Mouse (Mus musculus) lung, embryonic 16.5 days (tissue): ENCODE measurements at regions not wholly inside any gene's neighbourhood (a gene's known extent, or its start where the extent isn't known, plus 50 kb on each side); places are given as distances from the start of the nearest gene placed in this dataset.

Experiments
- ATAC-seq: fragments of 200-750 bp; cut with Nextera tagmentation; 2 replicates; pipeline ENCODE4 v1.8.0; 2017; ENCODE audit warnings: low read depth, mild to moderate bottlenecking, moderate library complexity
- H3K27ac ChIP-seq: fragments of 300-500 bp; sonication (generic); 2 replicates; pipeline ENCODE4 v1.5.1; 2014; ENCODE audit warnings: mild to moderate bottlenecking, control low read depth, low read length
- H3K27me3 ChIP-seq: fragments of 300-500 bp; sonication (generic); 2 replicates; pipeline ENCODE4 v1.6.1; 2014; ENCODE audit warnings: low read depth, low read length, mixed read lengths; ENCODE audit not compliant: control insufficient read depth, insufficient read depth
- H3K36me3 ChIP-seq: fragments of 300-500 bp; sonication (generic); 2 replicates; pipeline ENCODE4 v1.6.1; 2014; ENCODE audit warnings: low read length; ENCODE audit not compliant: control insufficient read depth, insufficient read depth
- H3K4me1 ChIP-seq: fragments of 300-500 bp; sonication (generic); replicated peaks from 2 replicates; pipeline ENCODE4 v1.6.1; 2014; ENCODE audit warnings: low read length, mixed read lengths; ENCODE audit not compliant: control insufficient read depth, insufficient read depth
- H3K4me2 ChIP-seq: fragments of 300-500 bp; sonication (generic); 2 replicates; pipeline ENCODE4 v1.6.1; 2014; ENCODE audit warnings: low read depth, low read length, control low read depth
- H3K4me3 ChIP-seq: fragments of 300-500 bp; sonication (generic); 2 replicates; pipeline ENCODE4 v1.5.1; 2014; ENCODE audit warnings: mild to moderate bottlenecking, low read length, control low read depth
- H3K9ac ChIP-seq: fragments of 300-500 bp; sonication (generic); 2 replicates; pipeline ENCODE4 v1.6.1; 2014; ENCODE audit warnings: low read length, control low read depth
- H3K9me3 ChIP-seq: fragments of 300-500 bp; sonication (generic); 2 replicates; pipeline ENCODE4 v1.6.1; 2016; ENCODE audit warnings: low read length; ENCODE audit not compliant: control insufficient read depth
- WGBS: fragments of 180-500 bp; shearing (Covaris S2); extraction: QIAGEN DNeasy Blood & Tissue Kit; methylation state at CpG from one replicate; pipeline ENCODE4 v1.1.7; 2014; 5-methylcytosine and 5-hydroxymethylcytosine counted together

DNA sequence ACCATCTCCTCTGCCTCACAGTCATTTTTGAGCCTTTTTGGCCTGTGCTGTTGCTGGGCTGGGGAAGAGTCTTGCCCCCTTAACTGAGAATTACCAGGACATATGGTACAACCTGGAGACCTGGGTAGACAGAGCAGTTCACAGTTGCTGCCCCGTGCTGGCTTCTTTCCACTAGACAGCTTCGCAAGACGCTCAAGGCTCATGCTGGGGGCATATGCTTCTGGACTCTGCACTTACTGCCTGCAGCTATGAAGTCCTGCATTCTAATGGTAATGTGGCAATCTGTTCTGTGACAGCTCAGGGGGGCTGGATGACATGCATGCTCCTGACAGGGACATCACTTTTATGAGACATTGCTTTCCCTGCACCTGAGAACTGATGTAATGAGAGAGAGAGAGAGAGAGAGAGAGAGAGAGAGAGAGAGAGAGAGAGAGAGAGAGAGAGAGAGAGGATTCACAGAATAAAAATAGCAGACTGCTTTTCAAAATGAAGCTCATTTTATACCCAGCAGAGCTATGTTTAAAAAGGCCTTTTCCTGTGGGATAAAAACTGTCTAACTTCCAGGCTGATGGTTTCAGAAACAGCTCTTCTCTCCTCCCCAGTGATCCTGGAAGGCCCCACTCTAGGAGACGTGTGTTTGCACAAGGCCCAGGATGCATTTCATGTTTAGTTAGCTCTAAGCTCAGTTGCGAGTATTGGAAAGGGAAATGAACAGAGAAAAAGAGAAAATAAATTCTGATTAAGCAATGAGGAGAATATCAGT is 405.5 kb downstream of the Sox11 start:
- H3K27ac ChIP-seq: no peak overlapping the region
- 42% methylated on average over 5 of the region's 5 CpGs for WGBS
- H3K36me3 ChIP-seq: no peaks in the 10 kb centered on the region

DNA sequence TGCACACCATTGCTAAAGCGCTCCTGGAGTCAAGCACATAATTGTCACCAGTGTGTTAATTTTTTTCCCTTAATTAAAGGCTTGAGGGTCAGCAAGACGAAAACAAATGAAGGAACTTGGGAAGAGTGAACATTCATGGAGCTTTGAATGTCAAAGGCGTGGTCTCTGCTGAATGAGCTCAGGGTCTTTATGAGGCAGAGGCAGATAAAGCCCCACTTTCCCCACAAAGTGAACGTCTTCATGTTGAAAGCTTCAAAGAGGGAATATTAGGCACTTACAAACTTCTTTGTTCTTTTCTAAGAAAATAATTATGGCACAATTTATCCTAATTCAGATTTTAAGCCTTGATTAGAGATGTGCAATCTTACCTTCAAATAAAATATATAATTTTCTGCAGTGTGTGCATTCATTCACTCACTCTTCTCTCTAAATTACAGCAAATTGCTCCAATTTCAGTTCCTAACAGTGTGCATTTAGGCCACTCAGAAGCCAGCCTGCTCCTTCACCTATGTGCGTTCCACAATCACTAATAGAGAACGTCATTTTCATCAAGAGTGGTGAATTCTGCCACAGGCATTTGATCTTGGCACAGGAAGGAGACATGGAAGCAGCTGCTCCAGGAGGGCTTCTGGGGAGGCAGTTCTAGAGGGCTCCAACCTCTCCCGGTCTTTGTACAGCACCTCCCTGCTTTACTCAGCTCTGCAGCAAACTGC is 412.1 kb downstream of the Sox11 start:
- Histone ChIP-seq H3K27ac (no peak overlapping the region), H3K4me3 (no peak overlapping the region), H3K9me3 (no peaks in the 10 kb centered on the region), H3K4me1 (no peaks in the 10 kb centered on the region), H3K36me3 (no peaks in the 10 kb centered on the region), H3K4me2 (no peak overlapping the region), H3K27me3 (no peaks in the 10 kb centered on the region), H3K9ac (no peak overlapping the region)
- 71% methylated on average over 7 of the region's 7 CpGs for WGBS
- no peak for ATAC-seq

More for the DNA sequence above, 405.5 kb downstream of the Sox11 start:
- no peak overlapping the region for H3K4me3 ChIP-seq
- H3K9ac ChIP-seq: no peak overlapping the region
- H3K9me3 ChIP-seq: no peaks in the 10 kb centered on the region
- 0 out of 2 replicates have a peak, but pooled peaks cover 2% of the 10 kb centered on the region for H3K4me1 ChIP-seq
- ATAC-seq: 0 out of 2 replicates have a peak, but pooled peaks have one; percentile 34
- H3K27me3 ChIP-seq: no peaks in the 10 kb centered on the region
- H3K4me2 ChIP-seq: no peak overlapping the region

DNA sequence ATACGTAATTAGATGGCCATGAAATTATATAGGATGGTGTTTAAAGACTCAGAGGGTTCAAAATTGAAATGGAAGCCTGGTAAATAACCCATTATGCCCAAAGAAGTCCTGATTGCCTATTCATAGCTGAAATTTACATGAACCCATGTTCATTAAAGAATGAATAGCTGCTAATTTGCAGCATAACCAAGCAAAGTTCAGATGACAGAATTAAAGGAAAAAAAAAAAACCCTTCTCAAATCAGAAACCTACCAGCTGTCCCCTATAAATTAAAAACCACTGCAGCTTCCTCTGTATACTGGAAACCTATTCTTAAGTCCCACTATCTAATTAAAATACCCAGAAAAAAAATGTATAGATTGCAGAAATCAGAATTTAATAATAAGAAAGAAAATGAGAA is 436.2 kb downstream of the Sox11 start:
- Histone ChIP-seq H3K9ac (no peak overlapping the region), H3K9me3 (no peaks in the 10 kb centered on the region), H3K4me2 (no peak overlapping the region), H3K36me3 (no peaks in the 10 kb centered on the region), H3K27me3 (no peaks in the 10 kb centered on the region), H3K27ac (no peak overlapping the region), H3K4me1 (no peaks in the 10 kb centered on the region), H3K4me3 (no peak overlapping the region)
- no peak for ATAC-seq
- WGBS: 89% methylated on average over 1 of the region's 1 CpGs

DNA sequence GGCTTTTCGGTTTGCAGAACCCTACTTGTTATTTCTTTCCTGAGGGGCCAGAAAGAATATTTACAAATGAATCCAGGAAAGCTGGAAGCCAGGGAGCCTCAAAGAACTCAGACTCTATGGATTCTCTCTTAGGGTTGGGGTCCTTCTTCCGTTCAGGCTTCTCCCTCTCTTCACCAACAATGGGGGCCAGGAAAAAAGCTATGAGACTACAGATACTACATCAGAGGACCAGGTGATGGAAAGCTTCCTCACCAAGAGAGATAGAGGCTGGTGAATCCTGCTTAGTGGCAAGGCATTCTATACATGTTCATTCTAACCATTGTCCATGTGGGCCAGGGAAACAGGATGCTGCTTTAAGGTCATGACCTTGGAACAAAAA is 434.9 kb downstream of the Cmpk2 start:
- Histone ChIP-seq H3K4me2 (no peak overlapping the region), H3K4me3 (no peak overlapping the region), H3K9me3 (no peaks in the 10 kb centered on the region), H3K27ac (no peak overlapping the region), H3K4me1 (no peaks in the 10 kb centered on the region), H3K36me3 (no peaks in the 10 kb centered on the region), H3K9ac (no peak overlapping the region), H3K27me3 (no peaks in the 10 kb centered on the region)
- no peak for ATAC-seq
- 46% methylated on average over 2 of the region's 2 CpGs for WGBS

DNA sequence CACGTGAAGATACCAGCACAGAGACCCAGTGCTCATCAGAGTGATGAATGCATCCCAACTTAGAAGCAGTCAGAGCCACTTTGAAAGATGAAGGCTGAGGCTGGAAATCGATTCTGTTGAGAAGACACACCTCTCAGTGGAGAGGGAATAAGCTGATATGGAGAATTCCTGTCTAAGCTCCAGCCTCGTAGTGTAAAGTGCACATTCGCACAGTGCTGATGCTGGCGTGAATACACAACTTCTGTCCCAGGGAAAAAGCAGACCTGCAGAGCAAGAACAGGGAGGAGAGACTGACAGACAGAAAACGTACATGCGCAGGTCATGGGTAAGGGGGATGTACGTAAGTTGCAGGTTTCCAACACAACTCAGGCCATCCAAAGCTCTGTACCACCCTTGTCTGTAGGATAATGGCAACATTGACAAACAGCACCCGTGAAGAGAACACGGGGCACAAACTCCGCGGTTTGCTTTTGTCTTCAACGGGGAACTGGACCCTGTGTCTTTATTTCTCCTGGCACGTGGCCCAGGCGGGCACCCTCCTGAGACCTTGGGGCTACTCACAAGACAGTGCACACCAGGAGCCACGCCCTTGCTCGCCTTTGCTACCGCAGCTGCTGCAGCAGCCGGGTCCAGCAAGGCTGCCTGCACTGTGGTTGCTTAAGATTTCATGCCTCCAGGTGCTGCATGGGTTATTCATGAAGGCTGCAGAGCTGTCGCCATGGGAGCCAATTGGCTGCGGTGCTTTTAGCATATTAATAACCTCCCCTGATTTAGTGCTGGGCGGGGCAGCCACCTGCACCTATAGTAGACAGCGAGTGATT is 434.3 kb downstream of the Cmpk2 start:
- Histone ChIP-seq H3K9me3 (no peaks in the 10 kb centered on the region), H3K9ac (no peak overlapping the region), H3K27ac (no peak overlapping the region), H3K4me1 (no peaks in the 10 kb centered on the region), H3K27me3 (no peaks in the 10 kb centered on the region), H3K4me3 (no peak overlapping the region; the same call in 1 of the 2 replicates), H3K4me2 (peak overlapping the region; percentile 44), H3K36me3 (no peaks in the 10 kb centered on the region)
- ATAC-seq: no peak
- 30% methylated on average over 23 of the region's 23 CpGs for WGBS

DNA sequence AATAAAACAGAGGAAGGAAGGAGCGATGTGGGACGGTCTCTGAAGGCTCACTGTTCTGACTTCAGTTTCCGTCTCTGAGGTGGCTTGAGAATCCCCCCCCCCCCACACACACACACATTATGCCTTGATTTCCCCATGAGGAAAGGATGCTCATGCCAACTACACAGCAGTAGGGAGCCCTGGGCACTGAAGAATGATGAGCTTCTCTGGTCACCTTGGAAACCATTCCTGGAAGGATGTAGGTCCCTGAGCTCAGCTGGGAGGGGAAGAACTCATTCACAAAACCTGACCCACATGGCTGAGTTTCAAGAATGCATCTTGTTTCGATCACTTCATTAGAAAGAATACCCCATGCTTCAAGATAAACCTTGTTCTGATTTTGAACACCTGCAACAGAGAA is 422.2 kb downstream of the Cmpk2 start:
- no peak overlapping the region for H3K27ac ChIP-seq
- no peaks in the 10 kb centered on the region for H3K4me1 ChIP-seq
- H3K36me3 ChIP-seq: no peaks in the 10 kb centered on the region
- no peak overlapping the region for H3K4me2 ChIP-seq
- ATAC-seq: no peak
- WGBS: 69% methylated on average over 4 of the region's 4 CpGs
- H3K9ac ChIP-seq: no peak overlapping the region
- H3K9me3 ChIP-seq: no peaks in the 10 kb centered on the region
- no peak overlapping the region for H3K4me3 ChIP-seq
- H3K27me3 ChIP-seq: no peaks in the 10 kb centered on the region

DNA sequence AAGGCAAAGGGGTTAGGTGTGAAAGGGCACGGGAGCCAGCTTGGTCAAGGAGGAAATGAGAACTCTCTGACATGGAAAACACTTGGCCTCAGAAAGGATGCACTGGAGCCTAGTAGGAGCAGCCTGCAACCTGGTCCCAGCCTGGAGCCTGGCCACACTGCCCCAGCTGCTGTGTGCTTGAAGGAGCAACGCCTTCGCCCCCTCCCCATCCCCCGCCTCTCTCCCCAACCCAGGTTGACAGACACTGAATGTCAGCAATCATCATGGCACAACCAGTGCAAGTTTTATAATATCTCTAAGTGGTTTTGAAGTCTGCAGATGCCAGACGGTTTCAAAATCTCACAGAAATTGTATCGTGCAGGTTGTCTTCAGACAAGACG is 417.6 kb downstream of the Cmpk2 start:
- ATAC-seq: no peak
- no peaks in the 10 kb centered on the region for H3K9me3 ChIP-seq
- 64% methylated on average over 7 of the region's 7 CpGs for WGBS

DNA sequence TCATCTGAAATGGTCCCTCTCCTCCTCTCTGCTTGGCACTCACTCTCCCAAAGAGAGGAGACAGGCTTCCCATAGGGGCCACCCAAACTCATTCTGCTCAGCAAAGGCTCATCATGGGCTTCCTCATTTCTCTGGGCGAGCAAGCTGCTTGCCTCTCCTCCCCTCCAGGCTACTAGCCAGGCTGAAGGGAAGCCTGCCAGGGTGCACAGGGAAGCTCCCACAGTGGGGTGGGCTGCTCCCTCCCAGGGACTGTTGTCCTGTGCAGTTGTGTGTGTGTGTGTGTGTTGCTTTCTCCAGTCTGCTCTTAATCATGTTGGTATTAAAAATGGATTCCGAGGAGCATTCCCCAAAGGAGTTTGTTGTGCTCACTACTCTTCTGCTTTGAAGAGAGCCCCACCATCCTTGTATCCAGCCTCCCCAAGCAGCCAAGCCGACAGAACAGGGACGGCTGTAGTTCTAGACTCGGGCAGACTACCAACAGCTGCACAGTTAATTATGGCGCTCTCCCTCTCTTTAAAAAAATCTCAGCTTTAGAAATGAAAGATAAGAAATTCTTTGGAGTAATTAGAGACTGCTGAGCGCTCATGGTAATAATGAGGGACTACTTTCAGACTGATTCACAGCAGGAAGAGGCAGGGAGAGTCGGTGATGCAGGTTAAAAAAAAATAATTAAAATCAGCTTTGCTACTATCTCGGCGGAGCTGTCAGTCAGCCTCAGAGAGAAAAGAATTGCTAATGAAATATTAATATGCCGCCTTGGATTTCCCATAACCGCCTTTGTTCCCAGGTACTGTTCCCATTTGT is 417.0 kb downstream of the Cmpk2 start:
- WGBS: 46% methylated on average over 12 of the region's 12 CpGs
- no peak for ATAC-seq
- no peaks in the 10 kb centered on the region for H3K36me3 ChIP-seq
- H3K4me1 ChIP-seq: no peaks in the 10 kb centered on the region; the same call in 1 of the 2 replicates
- H3K4me2 ChIP-seq: no peak overlapping the region
- no peak overlapping the region for H3K4me3 ChIP-seq
- H3K27ac ChIP-seq: no peak overlapping the region
- no peaks in the 10 kb centered on the region for H3K27me3 ChIP-seq
- H3K9me3 ChIP-seq: no peaks in the 10 kb centered on the region
- H3K9ac ChIP-seq: no peak overlapping the region

More for the DNA sequence above, 417.6 kb downstream of the Cmpk2 start:
- H3K4me2 ChIP-seq: no peak overlapping the region
- H3K36me3 ChIP-seq: no peaks in the 10 kb centered on the region
- no peaks in the 10 kb centered on the region; the same call in 1 of the 2 replicates for H3K4me1 ChIP-seq
- no peak overlapping the region for H3K9ac ChIP-seq
- no peak overlapping the region for H3K4me3 ChIP-seq
- H3K27ac ChIP-seq: no peak overlapping the region
- H3K27me3 ChIP-seq: no peaks in the 10 kb centered on the region
